Mouse (Mus musculus): Measurements from ENCODE around the gene Trabd2b.

Gene Trabd2b

DNA sequence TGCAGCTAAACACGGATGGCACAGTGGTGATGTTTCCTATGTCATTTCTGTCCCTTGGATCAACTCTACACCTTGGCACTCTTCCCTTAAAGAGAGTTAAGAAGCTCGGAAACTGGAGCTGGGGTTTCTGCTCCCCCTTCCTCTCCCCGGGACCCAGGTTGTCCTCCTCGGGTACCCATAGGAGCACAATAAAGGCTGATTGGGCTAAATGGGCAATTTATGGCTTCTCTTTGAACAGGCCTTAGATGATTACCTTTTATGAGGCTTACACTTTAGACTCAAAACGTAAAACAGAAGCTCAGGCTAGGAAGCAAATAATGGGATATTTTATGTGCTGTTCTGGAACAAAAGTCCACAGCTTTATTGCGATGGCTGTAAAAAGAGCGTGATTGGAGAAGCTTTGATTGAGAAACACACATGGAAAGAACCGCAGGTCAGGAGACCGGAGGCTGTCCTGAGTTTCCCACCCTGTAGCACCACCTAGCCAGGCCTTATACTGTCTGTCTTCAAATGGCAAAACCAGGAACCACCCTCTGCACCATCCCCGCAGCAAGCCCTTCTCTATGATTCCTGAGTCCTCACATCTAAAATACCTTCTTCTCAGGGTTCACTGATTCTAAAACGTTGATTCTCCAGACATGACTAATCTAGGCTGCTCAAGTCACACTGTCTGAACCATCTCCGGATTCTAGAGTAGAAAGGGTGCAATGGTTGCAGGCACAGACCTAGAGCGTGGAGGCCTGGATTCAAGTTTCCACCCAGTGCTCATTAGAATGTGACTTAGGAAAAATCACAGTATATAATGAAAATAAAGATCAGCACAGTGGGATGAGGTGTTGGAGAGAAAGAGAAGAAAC lies 240.5 kb downstream of the Trabd2b start:
- DNase-seq (ENCODE audit: low spot score in 2 of 2), result no peak

- peak; percentile 21 to 49 for DNase-seq (ENCODE audit: low spot score in 2 of 2)
Observed at GRCm38 (mm10) chr4:114647689-114648088, 241.2 kb downstream of the Trabd2b start.

DNA sequence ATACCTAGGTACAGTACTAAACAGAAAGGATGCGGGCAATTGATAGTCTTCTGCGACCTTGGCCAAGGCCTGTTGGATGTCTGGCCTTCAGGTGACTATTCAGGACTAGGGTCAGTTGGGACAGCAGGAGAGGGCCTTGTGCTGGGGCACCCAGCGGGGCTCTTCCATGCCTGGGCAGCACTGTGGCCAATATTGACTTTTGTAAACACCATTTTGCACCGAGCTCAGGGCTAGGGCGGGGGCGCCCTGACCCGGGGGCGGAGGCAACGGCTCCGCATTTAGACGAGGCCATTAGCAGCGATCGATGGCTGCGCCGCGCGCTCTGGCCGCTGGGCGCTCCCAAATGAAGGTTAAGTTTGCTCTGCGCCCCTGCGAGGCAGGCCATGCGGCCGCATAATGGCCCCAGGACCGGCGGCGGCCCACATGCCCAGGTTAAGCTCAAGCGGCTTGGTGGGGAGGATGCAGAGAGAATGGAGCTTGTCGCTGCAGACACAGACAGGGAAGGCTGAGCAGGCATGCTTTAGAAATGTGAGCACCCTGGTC lies 242.1 kb downstream of the Trabd2b start:
- DNase-seq (ENCODE audit: low spot score in 2 of 2), result no peak

DNA sequence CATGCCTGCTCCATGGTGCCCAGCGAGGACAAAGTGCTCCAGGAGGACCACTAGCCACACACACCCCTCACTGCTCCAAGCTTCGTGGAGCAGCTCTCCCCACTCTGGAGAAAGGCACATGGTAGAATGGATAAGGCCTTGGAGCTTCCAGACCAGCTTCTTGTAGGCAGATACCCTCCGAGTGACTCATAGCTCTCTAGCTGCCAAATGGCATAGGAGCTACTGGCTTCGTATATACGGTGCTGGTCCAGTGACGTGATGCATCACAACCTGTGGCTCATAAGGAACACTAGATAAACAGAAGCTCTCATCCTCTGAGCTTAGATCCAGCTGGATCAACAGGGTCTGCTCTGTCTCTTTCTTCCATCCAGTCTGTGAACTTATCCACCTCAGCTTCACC lies 244.0 kb downstream of the Trabd2b start:
- DNase-seq (ENCODE audit: low spot score in 2 of 2), result no peak

DNA sequence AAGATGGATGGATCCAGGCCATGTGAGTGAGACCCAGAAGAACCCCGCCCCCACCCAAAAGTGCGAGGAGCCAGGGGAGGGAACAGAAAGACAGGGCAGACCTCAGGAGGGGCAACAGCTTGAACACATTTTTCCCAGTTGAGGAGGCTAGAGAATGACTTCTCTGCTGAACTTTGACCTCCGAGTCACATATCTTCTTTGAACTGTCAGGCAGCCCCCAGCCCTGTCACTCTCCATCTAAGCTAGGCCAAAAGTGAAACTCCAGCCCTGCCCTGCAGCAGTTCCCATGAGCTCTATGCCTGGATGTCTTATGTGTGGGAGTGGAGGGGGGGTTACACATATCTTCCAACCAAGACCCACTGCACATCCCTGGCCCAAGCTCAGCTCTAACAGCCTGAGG lies 244.5 kb downstream of the Trabd2b start:
- DNase-seq (ENCODE audit: low spot score in 2 of 2), result no peak

DNA sequence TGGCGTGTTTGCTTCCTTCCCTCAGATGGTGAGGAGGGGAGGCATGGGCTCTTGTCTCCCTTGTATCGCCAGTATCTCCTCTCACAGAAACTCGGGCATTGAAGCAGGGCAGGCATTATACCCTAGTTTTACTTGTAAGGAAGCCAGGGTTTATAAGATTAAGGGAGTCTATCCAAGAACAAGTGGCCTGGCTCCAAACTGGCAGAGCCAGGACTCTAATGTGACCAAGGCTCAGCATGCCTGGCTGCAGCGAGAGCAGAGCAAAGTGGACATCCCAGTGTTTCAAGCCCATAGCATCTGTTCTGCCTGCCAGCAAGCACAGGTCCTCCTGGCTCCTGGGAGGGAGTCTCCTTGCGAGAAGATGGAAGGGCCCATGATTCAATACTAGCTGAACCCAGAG lies 245.1 kb downstream of the Trabd2b start:
- no peak for DNase-seq (ENCODE audit: low spot score in 2 of 2)

DNA sequence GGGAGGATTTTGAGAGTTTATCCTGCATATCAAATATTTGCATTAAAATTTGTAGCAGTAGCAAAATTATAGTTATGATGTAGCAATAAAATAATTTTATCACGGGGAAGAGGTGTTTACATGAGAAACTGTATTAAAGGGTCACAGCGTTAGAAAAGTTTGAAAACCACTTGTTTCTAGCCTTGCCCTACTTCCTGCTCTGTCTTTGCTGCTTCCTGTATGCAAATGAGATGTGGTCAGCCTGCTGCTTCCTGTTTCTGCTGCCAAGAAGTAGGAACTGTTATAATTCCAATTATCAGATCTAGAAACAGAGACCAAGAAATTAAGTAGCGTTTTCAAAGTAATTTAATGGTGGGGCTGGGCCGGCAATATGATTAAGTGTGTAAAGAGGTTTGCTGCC lies 245.9 kb downstream of the Trabd2b start:
- DNase-seq (ENCODE audit: low spot score in 2 of 2), result peak; percentile 63 to 69

- no peak for DNase-seq (ENCODE audit: low spot score in 2 of 2)
Observed at GRCm38 (mm10) chr4:114657933-114658332, 251.4 kb downstream of the Trabd2b start.

DNA sequence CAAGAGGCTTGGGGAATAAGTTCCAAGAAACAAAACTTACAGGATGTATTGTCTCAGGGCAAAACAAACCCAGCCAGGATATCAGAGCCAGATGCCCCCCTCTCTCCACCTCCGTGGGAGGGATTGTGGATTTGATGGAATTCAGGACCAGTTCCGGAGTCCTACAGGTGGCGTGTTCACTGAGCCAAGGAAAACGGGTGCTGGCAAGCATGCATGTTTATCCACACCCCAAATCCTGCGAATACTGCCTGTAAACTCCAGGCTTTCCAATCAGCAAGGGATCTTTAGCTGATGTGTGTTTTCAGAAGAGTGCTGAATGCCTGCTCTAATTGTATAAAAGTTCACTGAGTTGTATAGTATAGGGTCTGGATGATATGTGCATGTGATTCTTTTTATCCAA lies 253.4 kb downstream of the Trabd2b start:
- no peak for DNase-seq (ENCODE audit: low spot score in 2 of 2)

GRCm38 (mm10) chr4:114664063-114665036 lies 257.8 kb downstream of the Trabd2b start:
- no peak for DNase-seq (ENCODE audit: low spot score in 2 of 2)
